Mouse (Mus musculus) liver, embryonic 14.5 days (tissue): Measurements from ENCODE around the gene Acot8.
A peak's percentile ranks its signal among the peaks of the same experiment; 100 is the strongest.

Experiments used
- CTCF ChIP-seq: IDR thresholded peaks from 2 replicates; pipeline ENCODE4 v1.5.1; 2016; ENCODE audit warnings: antibody characterized with exemption, low read depth, control low read depth
- EP300 ChIP-seq: IDR thresholded peaks from 2 replicates; pipeline ENCODE4 v1.6.1; 2016; ENCODE audit warnings: antibody characterized with exemption, low read depth

- TF ChIP-seq CTCF = peak; percentile 3; the same call in 1 of the 2 replicates
- TF ChIP-seq EP300 = peak; percentile 94
Measured at GRCm38 (mm10) chr2:164761502-164761901, 43.2 kb downstream of the Acot8 start.
